Mouse (Mus musculus) cerebellum, adult 2 months (tissue): ENCODE data around the gene Hoxc10.

ENCODE experiments used
- CTCF ChIP-seq: fragments of 200-500 bp; IDR thresholded peaks from 2 replicates; pipeline ENCODE4 v1.5.1; 2011; ENCODE audit warnings: low read depth, mild to moderate bottlenecking, control low read depth, low read length, moderate library complexity, borderline replicate concordance; ENCODE audit not compliant: insufficient read depth
- POLR2A ChIP-seq: fragments of 200-500 bp; IDR thresholded peaks from 2 replicates; pipeline ENCODE4 v1.6.1; 2011; ENCODE audit warnings: low read length, control low read depth, borderline replicate concordance; ENCODE audit not compliant: insufficient read depth

GRCm38 (mm10) chr15:102978615-102979515 is 12.3 kb downstream of the Hoxc10 start:
- no peak for TF ChIP-seq POLR2A
- no peak for TF ChIP-seq CTCF
